Mouse (Mus musculus) liver, postnatal 0 days (tissue): ENCODE results near the gene Coro1c. TPM values are rescaled to one million over a fixed set of nuclear protein-coding genes. Genes with fewer than 3 reads are reported as not detected.

Experiments used
- ATAC-seq: fragments of 200-750 bp; cut with Nextera tagmentation; 2 replicates; pipeline ENCODE4 v1.8.0; 2017; ENCODE audit warnings: mild to moderate bottlenecking, moderate library complexity
- DNase-seq: peaks from one replicate; pipeline ENCODE4 v3.0.0-alpha.2; 2016
- H3K27ac ChIP-seq: fragments of 300-500 bp; sonication (generic); 2 replicates; pipeline ENCODE4 v1.5.1; 2014; ENCODE audit warnings: antibody characterized with exemption, moderate library complexity, mild to moderate bottlenecking, low read depth
- H3K27me3 ChIP-seq: fragments of 300-500 bp; sonication (generic); 2 replicates; pipeline ENCODE4 v1.6.1; 2014; ENCODE audit warnings: low read length, control low read depth, mixed read lengths; ENCODE audit not compliant: insufficient read depth
- H3K36me3 ChIP-seq: fragments of 300-500 bp; sonication (generic); replicated peaks from 2 replicates; pipeline ENCODE4 v1.6.1; 2014; ENCODE audit warnings: mild to moderate bottlenecking, control low read depth, low read length, moderate library complexity, mixed read lengths; ENCODE audit not compliant: insufficient read depth
- H3K4me1 ChIP-seq: fragments of 300-500 bp; sonication (generic); 2 replicates; pipeline ENCODE4 v1.6.1; 2014; ENCODE audit warnings: antibody characterized with exemption, mild to moderate bottlenecking, control low read depth; ENCODE audit not compliant: insufficient read depth
- H3K4me2 ChIP-seq: fragments of 300-500 bp; sonication (generic); 2 replicates; pipeline ENCODE4 v1.6.1; 2014; ENCODE audit warnings: low read depth, mild to moderate bottlenecking, low read length, moderate library complexity, mixed read lengths
- H3K4me3 ChIP-seq: fragments of 300-500 bp; sonication (generic); 2 replicates; pipeline ENCODE4 v1.5.1; 2014; ENCODE audit warnings: low read depth, low read length
- H3K9ac ChIP-seq: fragments of 300-500 bp; sonication (generic); replicated peaks from 2 replicates; pipeline ENCODE4 v1.6.1; 2014; ENCODE audit warnings: mild to moderate bottlenecking, moderate library complexity
- H3K9me3 ChIP-seq: fragments of 300-500 bp; sonication (generic); 2 replicates; pipeline ENCODE4 v1.6.1; 2016; ENCODE audit warnings: mild to moderate bottlenecking, control low read depth, low read length, mixed read lengths
- CTCF ChIP-seq: sonication (generic); IDR thresholded peaks from 2 replicates; pipeline ENCODE4 v1.5.1; 2016; ENCODE audit warnings: antibody characterized with exemption, low read depth
- EP300 ChIP-seq: IDR thresholded peaks from 2 replicates; pipeline ENCODE4 v1.6.1; 2016; ENCODE audit warnings: antibody characterized with exemption, low read depth, mild to moderate bottlenecking
- WGBS: fragments of 180-500 bp; shearing (Covaris S2); extraction: QIAGEN DNeasy Blood & Tissue Kit; methylation state at CpG from one replicate; pipeline ENCODE4 v1.1.7; 2014; ENCODE audit not compliant: insufficient replicate concordance; 5-methylcytosine and 5-hydroxymethylcytosine counted together
- polyA plus RNA-seq: library from polyadenylated mRNA; unstranded; fragments of >200 nt; fragmentation: Nextera tagmentation; extraction: Ambion mirVana; gene quantifications from 2 replicates; pipeline ENCODE4 v1.2.1, GENCODE M21; 2015

The Coro1c gene
- polyA plus RNA-seq, 1 experiment from 2014 or later: 27.6 TPM

DNA sequence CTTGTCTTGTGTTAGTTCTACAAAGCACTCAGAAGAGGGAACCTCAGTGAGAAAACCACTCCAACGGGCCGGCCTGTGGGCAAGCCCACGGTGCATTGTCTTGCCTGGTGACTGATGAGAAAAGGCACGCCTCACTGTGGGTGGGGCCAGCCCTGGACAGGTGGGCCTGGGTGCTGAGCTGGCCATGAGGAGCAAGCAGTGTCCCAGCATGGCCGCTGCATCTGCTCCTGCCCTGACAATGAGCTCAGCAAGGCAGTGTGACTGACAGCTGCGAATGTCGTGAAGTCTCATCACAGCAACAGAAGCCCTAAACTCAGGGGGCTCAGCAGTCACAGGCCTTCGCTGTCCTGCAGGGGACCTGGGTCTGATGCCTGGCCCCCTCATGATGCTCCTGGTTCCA lies 62.9 kb downstream of the Coro1c start:
- H3K36me3 ChIP-seq: peaks cover 55% of the 10 kb centered on the region

DNA sequence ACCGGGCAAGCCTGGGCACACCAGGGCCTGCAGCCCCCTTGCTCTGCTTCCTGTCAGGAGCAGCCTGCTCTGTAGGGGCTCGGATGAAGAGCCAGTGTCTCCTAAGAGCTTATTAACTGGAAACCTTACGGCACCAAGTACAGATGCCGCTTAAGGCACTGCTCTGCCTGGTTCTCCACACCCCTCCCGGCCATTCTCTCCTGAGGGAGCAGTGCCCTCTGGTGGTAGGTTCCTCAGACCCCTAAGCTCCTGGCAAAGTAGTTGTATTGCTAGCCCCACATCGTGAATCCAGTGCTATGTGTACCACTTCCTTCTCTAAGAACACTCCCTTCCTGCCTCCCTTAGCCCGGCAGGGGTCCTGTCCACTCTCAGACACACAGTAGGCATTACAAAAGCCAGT lies 63.8 kb downstream of the Coro1c start:
- Histone ChIP-seq H3K4me1 (peaks cover 4% of the 10 kb centered on the region; the same call in 1 of the 2 replicates), H3K9me3 (no peaks in the 10 kb centered on the region), H3K36me3 (peaks cover 48% of the 10 kb centered on the region), H3K27ac (no peak overlapping the region), H3K27me3 (no peaks in the 10 kb centered on the region), H3K4me2 (no peak overlapping the region), H3K9ac (no peak overlapping the region), H3K4me3 (no peak overlapping the region)
- peak; percentile 79 for DNase-seq
- 48% methylated on average over 7 of the region's 7 CpGs for WGBS
- TF ChIP-seq CTCF (peak; percentile 87), EP300 (no peak)
- peak; percentile 32; the same call in 1 of the 2 replicates for ATAC-seq

More for the DNA sequence above, 62.9 kb downstream of the Coro1c start:
- WGBS: 91% methylated on average over 8 of the region's 8 CpGs
- H3K4me2 ChIP-seq: no peak overlapping the region
- no peaks in the 10 kb centered on the region for H3K27me3 ChIP-seq
- H3K4me1 ChIP-seq: peaks cover 4% of the 10 kb centered on the region; the same call in 1 of the 2 replicates
- H3K9ac ChIP-seq: no peak overlapping the region
- no peaks in the 10 kb centered on the region for H3K9me3 ChIP-seq
- H3K4me3 ChIP-seq: no peak overlapping the region
- DNase-seq (no peak), ATAC-seq (no peak)
- no peak overlapping the region for H3K27ac ChIP-seq
- no peak for TF ChIP-seq CTCF
- no peak for TF ChIP-seq EP300

DNA sequence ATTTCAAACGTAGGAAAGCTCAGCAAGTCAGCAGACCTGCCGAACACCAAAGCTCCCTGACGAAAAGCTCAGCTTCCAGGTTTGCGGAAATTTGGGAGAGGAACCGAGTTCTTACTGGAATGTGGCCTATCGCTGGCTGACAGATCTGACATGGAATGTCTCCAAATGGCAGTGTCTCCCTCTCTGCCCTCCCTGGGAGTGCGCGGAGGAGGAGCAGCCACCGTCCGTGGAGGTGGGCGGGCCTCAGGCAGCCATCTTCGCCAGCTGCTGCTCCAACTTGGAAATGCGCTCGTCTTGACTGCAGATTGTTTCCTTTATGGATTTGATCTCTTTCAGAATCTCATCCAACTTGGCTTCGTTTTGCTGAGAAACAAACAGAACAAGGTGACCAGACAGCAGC lies 64.5 kb downstream of the Coro1c start:
- no peak overlapping the region for H3K27ac ChIP-seq
- H3K4me1 ChIP-seq: peaks cover 4% of the 10 kb centered on the region; the same call in 1 of the 2 replicates

GRCm38 (mm10) chr5:113842906-113843305 lies 65.7 kb downstream of the Coro1c start:
- Histone ChIP-seq H3K4me3 (no peak overlapping the region), H3K27ac (peak overlapping the region; percentile 22; the same call in 1 of the 2 replicates), H3K4me1 (peaks cover 4% of the 10 kb centered on the region; the same call in 1 of the 2 replicates), H3K36me3 (peaks cover 39% of the 10 kb centered on the region), H3K9me3 (no peaks in the 10 kb centered on the region), H3K9ac (no peak overlapping the region), H3K27me3 (no peaks in the 10 kb centered on the region), H3K4me2 (no peak overlapping the region)
- ATAC-seq (no peak), DNase-seq (no peak)
- WGBS: 84% methylated on average over 9 of the region's 9 CpGs
- no peak for TF ChIP-seq EP300
- TF ChIP-seq CTCF: no peak

More for the DNA sequence above, 64.5 kb downstream of the Coro1c start:
- ATAC-seq (no peak), DNase-seq (no peak)
- Histone ChIP-seq H3K9ac (no peak overlapping the region), H3K36me3 (peaks cover 43% of the 10 kb centered on the region), H3K9me3 (no peaks in the 10 kb centered on the region), H3K4me2 (no peak overlapping the region), H3K4me3 (no peak overlapping the region), H3K27me3 (no peaks in the 10 kb centered on the region)
- 89% methylated on average over 15 of the region's 15 CpGs for WGBS
- TF ChIP-seq EP300 (no peak), CTCF (no peak)

GRCm38 (mm10) chr5:113842244-113842643 lies 66.3 kb downstream of the Coro1c start:
- WGBS: 53% methylated on average over 9 of the region's 9 CpGs

GRCm38 (mm10) chr5:113841243-113842225 lies 67.0 kb downstream of the Coro1c start:
- H3K9me3 ChIP-seq: no peaks in the 10 kb centered on the region
- TF ChIP-seq EP300 (no peak), CTCF (no peak)
- peaks cover 3% of the 10 kb centered on the region; the same call in 1 of the 2 replicates for H3K4me1 ChIP-seq
- H3K27me3 ChIP-seq: no peaks in the 10 kb centered on the region
- H3K36me3 ChIP-seq: peaks cover 26% of the 10 kb centered on the region
- H3K9ac ChIP-seq: no peak overlapping the region
- no peak overlapping the region for H3K4me3 ChIP-seq
- WGBS: 51% methylated on average over 23 of the region's 23 CpGs
- H3K4me2 ChIP-seq: no peak overlapping the region
- peak overlapping the region; percentile 79 for H3K27ac ChIP-seq
- ATAC-seq (peak; percentile 52), DNase-seq (peak; percentile 35)

More at GRCm38 (mm10) chr5:113842244-113842643, 66.3 kb downstream of the Coro1c start:
- DNase-seq: no peak
- no peak for TF ChIP-seq EP300
- Histone ChIP-seq H3K4me1 (peaks cover 4% of the 10 kb centered on the region; the same call in 1 of the 2 replicates), H3K27ac (peak overlapping the region; percentile 79), H3K36me3 (peaks cover 32% of the 10 kb centered on the region), H3K27me3 (no peaks in the 10 kb centered on the region), H3K4me2 (no peak overlapping the region), H3K9ac (no peak overlapping the region), H3K9me3 (no peaks in the 10 kb centered on the region), H3K4me3 (no peak overlapping the region)
- no peak for ATAC-seq
